Mouse (Mus musculus) adrenal gland, postnatal 4 days (tissue): ENCODE results near the gene BC048403. TPM values are rescaled to one million over a fixed set of nuclear protein-coding genes. Genes with fewer than 3 reads are reported as not detected.

Experiments
- total RNA-seq, 2 experiments: library from RNA; stranded (reverse); gene quantifications; 2 replicates each; pipeline ENCODE4 v1.2.3; 2021

The BC048403 gene
- total RNA-seq, 2 experiments from 2014 or later = 9.7 TPM

Other genes starting within 250 kb of the BC048403 start
- gene Tbk1, start 153.2 kb upstream of the BC048403 start, total RNA-seq = 10 to 100 TPM; 44.3 to 53.2 TPM
- gene Xpot, start 113.6 kb upstream of the BC048403 start, total RNA-seq = 10 to 100 TPM; 66.1 to 69.0 TPM
- under 1 TPM in 1 of 2 experiments, not detected in 1; 0.14 TPM for gene D930020B18Rik, start 98.3 kb upstream of the BC048403 start, total RNA-seq